Mouse (Mus musculus) lung, postnatal 0 days (tissue): Measurements from ENCODE around the gene Thyn1.

Experiments used
- CTCF ChIP-seq: IDR thresholded peaks from 2 replicates; pipeline ENCODE4 v1.5.1; 2016; ENCODE audit warnings: antibody characterized with exemption, mild to moderate bottlenecking
- EP300 ChIP-seq: IDR thresholded peaks from 2 replicates; pipeline ENCODE4 v1.6.1; 2016; ENCODE audit warnings: antibody characterized with exemption, mild to moderate bottlenecking, control low read depth

GRCm38 (mm10) chr9:26978776-26979175 is 20.7 kb upstream of the Thyn1 start:
- no peak for TF ChIP-seq CTCF
- TF ChIP-seq EP300, result no peak
